Mouse (Mus musculus): Measurements from ENCODE around the gene Usp2. TPM values are rescaled to one million over a fixed set of nuclear protein-coding genes. Genes with fewer than 3 reads are reported as not detected.

The Usp2 gene
- total and polyA plus RNA-seq, 3 experiments = 73.8 to 206 (median 75.8) TPM

DNA sequence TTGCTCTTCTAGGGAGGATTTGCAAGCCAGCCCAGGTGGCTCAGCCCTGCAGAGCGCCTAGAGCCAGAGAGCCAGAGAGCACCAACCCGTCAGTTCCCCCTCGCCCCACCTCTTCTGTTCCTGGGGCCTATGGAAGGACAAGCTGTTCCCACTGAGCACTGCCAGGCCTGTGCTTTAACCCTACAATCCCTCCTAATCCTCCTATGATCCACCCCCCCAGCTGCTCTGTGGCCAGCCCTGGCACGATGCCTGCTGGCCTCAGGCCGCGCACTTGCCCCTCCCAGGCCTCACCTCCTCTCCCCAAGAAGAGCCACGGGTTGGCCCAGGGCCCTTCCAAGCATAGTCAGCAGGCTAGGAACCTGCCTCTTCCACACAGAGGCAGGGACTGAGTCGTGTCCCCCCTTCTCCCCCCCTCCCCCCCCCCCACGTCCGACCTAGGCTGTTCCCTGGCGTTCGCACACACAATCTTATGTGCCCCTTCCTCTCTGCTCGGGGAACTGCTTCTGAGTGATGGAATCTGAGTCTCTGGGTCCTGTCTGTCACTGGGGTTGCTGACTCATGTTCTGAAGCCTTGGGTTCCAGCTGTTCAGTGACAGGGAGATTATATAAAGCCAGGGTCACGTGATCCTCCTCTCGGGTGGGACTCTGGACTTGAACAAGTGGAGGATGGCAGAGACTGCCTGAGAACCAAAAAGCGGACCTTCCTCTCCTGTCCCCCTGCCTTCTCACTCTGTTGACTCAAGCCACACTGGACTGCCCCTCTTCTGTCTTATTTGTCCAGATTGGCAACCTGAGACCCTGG, 12.3 kb downstream of the Usp2 start:
- intact Hi-C loops (cut with DNase I) = no loop called here
- Histone ChIP-seq H3K27me3 (ENCODE audit: control insufficient read depth, insufficient read depth, low read length) (no peaks in the 10 kb centered on the region), H3K27ac (peak overlapping the region; percentile 86), H3K9ac (ENCODE audit: low read depth, low read length) (peak overlapping the region; percentile 54), H3K36me3 (ENCODE audit: control insufficient read depth, insufficient read depth, low read length) (peaks cover 2% of the 10 kb centered on the region), H3K79me2 (replicated peaks; ENCODE audit: control insufficient read depth, insufficient read depth, low read length) (no peaks in the 10 kb centered on the region), H3K4me3 (no peak overlapping the region), H3K4me1 (ENCODE audit: control insufficient read depth, insufficient read depth, low read length) (peaks cover 17% of the 10 kb centered on the region)
- TF ChIP-seq EP300 (IDR thresholded peaks at IDR 0.05; ENCODE audit: insufficient read depth, low read depth, low read length) (peak; percentile 99), CTCF (IDR thresholded peaks at IDR 0.05) (no peak), POLR2A (IDR thresholded peaks at IDR 0.05; ENCODE audit: insufficient read depth, low read depth, low read length) (peak; percentile 56; the same call in 1 of the 2 replicates)
- 23% methylated on average over 16 of the region's 16 CpGs for WGBS
- DNase-seq = peak; percentile 87 to 90

DNA sequence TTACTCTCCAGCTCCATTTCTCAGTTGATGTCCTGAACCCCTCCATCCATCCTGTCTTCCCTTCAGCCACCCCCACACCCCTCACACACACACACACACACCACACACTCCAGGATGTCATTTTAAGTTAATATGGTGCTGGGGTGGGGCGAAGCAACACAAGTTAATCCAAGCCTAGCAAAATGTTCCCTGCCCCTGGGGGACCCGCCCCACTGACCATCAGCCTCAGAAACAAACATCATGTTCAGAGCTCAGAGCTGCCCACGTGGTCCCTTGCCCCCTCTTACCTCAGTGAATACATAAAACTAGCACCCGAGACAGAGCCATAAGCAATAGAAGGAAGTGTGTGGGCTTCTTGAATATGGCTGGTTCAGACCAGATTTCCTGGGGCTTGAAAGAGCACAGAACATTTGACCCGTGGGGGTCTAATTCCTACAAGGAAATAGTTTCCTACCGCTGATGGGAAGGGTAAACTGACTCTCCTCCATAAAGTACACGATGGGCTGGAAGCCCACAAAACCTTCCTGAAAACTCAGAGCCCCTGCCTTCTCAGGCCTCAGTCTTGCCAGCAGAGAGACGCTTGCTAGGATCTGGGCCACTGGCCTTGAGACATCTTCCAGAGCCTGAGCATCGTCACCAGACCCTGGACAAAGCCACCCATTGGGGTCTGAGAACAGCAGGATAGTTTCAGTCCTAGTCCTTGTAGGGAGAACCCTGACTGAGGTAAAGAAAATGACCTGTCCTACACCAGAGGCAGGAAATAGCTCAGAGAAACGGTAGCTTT, 13.4 kb downstream of the Usp2 start:
- Histone ChIP-seq H3K27ac (peak overlapping the region; percentile 86), H3K4me1 (ENCODE audit: control insufficient read depth, insufficient read depth, low read length) (peaks cover 17% of the 10 kb centered on the region), H3K9ac (ENCODE audit: low read depth, low read length) (no peak overlapping the region; the same call in 1 of the 2 replicates)

DNA sequence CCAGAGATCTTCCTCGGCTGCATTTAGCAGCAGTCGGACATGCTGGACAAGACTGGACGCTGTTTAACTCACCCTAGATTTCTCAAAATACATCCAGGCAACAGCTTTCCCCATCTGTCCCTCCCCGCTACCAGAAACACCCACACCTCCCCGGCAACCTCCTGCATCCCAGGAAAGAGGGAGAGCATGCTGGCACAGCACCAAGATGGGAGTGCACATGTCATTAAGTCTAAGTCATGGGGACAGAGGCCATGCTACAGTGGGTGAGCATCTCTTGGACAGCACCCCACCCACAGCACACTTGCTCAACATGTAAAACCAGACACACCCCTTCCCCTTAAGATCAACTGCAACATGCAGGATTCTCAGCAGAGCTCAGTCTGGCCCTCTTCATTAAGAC, 14.1 kb downstream of the Usp2 start:
- H3K79me2 ChIP-seq (replicated peaks; ENCODE audit: control insufficient read depth, insufficient read depth, low read length) = no peaks in the 10 kb centered on the region
- H3K9ac ChIP-seq (ENCODE audit: low read depth, low read length) = no peak overlapping the region
- H3K27ac ChIP-seq = peak overlapping the region; percentile 86
- intact Hi-C loops (cut with DNase I) = loop anchor here (10.0 kb wide), 1 partner anchor 404 kb away; the partner anchor contains the start of gene Bcl9l
- peaks cover 17% of the 10 kb centered on the region for H3K4me1 ChIP-seq (ENCODE audit: control insufficient read depth, insufficient read depth, low read length)
- DNase-seq = peak in 1 of 2 experiments; percentile 47
- no peak overlapping the region for H3K4me3 ChIP-seq
- H3K36me3 ChIP-seq (ENCODE audit: control insufficient read depth, insufficient read depth, low read length) = peaks cover 2% of the 10 kb centered on the region
- H3K27me3 ChIP-seq (ENCODE audit: control insufficient read depth, insufficient read depth, low read length) = no peaks in the 10 kb centered on the region
- TF ChIP-seq EP300 (IDR thresholded peaks at IDR 0.05; ENCODE audit: insufficient read depth, low read depth, low read length) = no peak
- no peak for TF ChIP-seq POLR2A (IDR thresholded peaks at IDR 0.05; ENCODE audit: insufficient read depth, low read depth, low read length)
- TF ChIP-seq CTCF (IDR thresholded peaks at IDR 0.05) = no peak
- 46% methylated on average over 5 of the region's 5 CpGs for WGBS

More for the DNA sequence above, 13.4 kb downstream of the Usp2 start:
- peaks cover 2% of the 10 kb centered on the region for H3K36me3 ChIP-seq (ENCODE audit: control insufficient read depth, insufficient read depth, low read length)
- 55% methylated on average over 10 of the region's 10 CpGs for WGBS
- H3K27me3 ChIP-seq (ENCODE audit: control insufficient read depth, insufficient read depth, low read length) = no peaks in the 10 kb centered on the region
- TF ChIP-seq EP300 (IDR thresholded peaks at IDR 0.05; ENCODE audit: insufficient read depth, low read depth, low read length) (no peak), CTCF (IDR thresholded peaks at IDR 0.05) (no peak), POLR2A (IDR thresholded peaks at IDR 0.05; ENCODE audit: insufficient read depth, low read depth, low read length) (no peak)
- no peaks in the 10 kb centered on the region for H3K79me2 ChIP-seq (replicated peaks; ENCODE audit: control insufficient read depth, insufficient read depth, low read length)
- no peak for DNase-seq
- H3K4me3 ChIP-seq = no peak overlapping the region
- intact Hi-C loops (cut with DNase I) = loop anchor here (10.0 kb wide), 1 partner anchor 405 kb away; the partner anchor contains the start of gene Bcl9l

DNA sequence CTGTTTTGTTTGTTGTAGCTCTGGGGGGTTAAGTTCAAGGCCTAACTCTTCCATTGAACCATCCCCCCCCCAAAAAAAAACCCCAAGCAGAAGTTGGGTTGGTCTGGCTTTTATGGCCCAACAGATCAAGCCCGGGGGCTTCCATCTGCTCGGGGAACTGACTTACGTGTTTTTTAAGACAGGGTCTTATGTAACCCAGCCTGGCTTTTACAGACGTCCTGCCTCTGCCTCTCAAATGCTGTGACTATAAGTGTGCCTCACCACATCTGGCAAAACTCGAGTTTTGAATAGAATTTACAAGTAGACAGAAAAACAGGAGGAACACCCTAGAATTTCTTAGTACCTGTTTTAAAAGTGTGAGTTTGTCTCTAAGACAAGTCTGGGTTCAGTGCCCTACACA, 14.8 kb downstream of the Usp2 start:
- Histone ChIP-seq H3K27ac (no peak overlapping the region), H3K4me1 (ENCODE audit: control insufficient read depth, insufficient read depth, low read length) (peaks cover 16% of the 10 kb centered on the region)
- intact Hi-C loops (cut with DNase I) = loop anchor here (10.0 kb wide), 1 partner anchor 403 kb away; the partner anchor contains the start of gene Bcl9l

DNA sequence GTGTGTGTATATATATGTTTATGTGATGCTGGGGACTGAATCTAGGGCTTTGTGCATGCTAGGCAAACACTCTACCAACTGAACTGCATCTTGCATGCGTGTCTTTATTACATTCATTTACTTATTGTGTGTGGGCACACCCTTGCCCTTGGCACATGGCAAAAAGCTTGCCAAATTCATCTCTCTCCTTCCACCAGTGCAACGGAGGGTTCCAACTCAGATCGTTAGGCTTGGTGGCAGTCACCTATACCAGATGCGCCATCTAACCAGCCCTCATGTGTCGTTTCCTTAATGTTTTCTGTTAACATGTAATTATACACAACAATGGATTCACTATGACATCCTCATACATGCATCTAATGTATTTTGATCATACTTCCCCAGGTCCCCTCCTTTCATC, 15.4 kb downstream of the Usp2 start:
- TF ChIP-seq CTCF (IDR thresholded peaks at IDR 0.05) = no peak
- no peak for TF ChIP-seq EP300 (IDR thresholded peaks at IDR 0.05; ENCODE audit: insufficient read depth, low read depth, low read length)
- TF ChIP-seq POLR2A (IDR thresholded peaks at IDR 0.05; ENCODE audit: insufficient read depth, low read depth, low read length) = no peak
- Histone ChIP-seq H3K27ac (peak overlapping the region; percentile 53; the same call in 1 of the 2 replicates), H3K4me3 (no peak overlapping the region), H3K36me3 (ENCODE audit: control insufficient read depth, insufficient read depth, low read length) (no peaks in the 10 kb centered on the region; the same call in 1 of the 2 replicates), H3K79me2 (replicated peaks; ENCODE audit: control insufficient read depth, insufficient read depth, low read length) (no peaks in the 10 kb centered on the region), H3K4me1 (ENCODE audit: control insufficient read depth, insufficient read depth, low read length) (peaks cover 16% of the 10 kb centered on the region), H3K9ac (ENCODE audit: low read depth, low read length) (no peak overlapping the region), H3K27me3 (ENCODE audit: control insufficient read depth, insufficient read depth, low read length) (no peaks in the 10 kb centered on the region)
- WGBS = 76% methylated on average over 5 of the region's 5 CpGs
- intact Hi-C loops (cut with DNase I) = loop anchor here (10.0 kb wide), 1 partner anchor 403 kb away; the partner anchor contains the start of gene Bcl9l
- peak in 1 of 2 experiments; percentile 8 for DNase-seq

More for the DNA sequence above, 14.8 kb downstream of the Usp2 start:
- no peak for DNase-seq
- H3K9ac ChIP-seq (ENCODE audit: low read depth, low read length) = no peak overlapping the region
- no peak overlapping the region for H3K4me3 ChIP-seq
- peaks cover 2% of the 10 kb centered on the region for H3K36me3 ChIP-seq (ENCODE audit: control insufficient read depth, insufficient read depth, low read length)
- no peaks in the 10 kb centered on the region for H3K79me2 ChIP-seq (replicated peaks; ENCODE audit: control insufficient read depth, insufficient read depth, low read length)
- H3K27me3 ChIP-seq (ENCODE audit: control insufficient read depth, insufficient read depth, low read length) = no peaks in the 10 kb centered on the region
- TF ChIP-seq POLR2A (IDR thresholded peaks at IDR 0.05; ENCODE audit: insufficient read depth, low read depth, low read length) (no peak), EP300 (IDR thresholded peaks at IDR 0.05; ENCODE audit: insufficient read depth, low read depth, low read length) (no peak), CTCF (IDR thresholded peaks at IDR 0.05) (no peak)
- 70% methylated on average over 5 of the region's 5 CpGs for WGBS
